Mouse (Mus musculus): ENCODE data around the gene Cfd.

DNA sequence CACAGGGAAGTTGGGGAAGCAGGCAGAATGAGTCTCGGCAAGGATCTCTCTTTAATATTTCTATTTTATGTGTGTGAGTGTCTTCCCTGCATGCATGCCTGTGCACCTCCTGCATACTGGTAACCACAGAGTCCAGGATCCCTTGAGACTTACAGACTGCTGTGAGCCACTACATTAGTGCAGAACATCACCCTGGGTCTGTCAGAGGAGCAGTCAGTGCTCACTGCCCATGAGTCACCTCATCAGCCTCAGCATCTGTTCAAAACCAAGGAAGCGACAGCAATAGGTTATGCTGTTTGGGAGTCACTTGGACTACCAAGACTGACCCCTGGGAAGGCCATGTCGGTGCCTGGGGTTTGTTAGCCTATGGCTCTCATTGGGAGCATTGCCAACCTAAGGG, 48.3 kb upstream of the Cfd start:
- TF ChIP-seq CTCF (IDR thresholded peaks at IDR 0.05; ENCODE audit: extremely low read depth, insufficient read depth, low read length) (no peak), POLR2A (IDR thresholded peaks at IDR 0.05; ENCODE audit: extremely low read depth, insufficient read depth, low read length) (no peak)

Measured in cortical plate, adult 2 months (tissue).